Mouse (Mus musculus) CH12.LX (cell line): ENCODE measurements around the gene Npat. TPM values are rescaled to one million over a fixed set of nuclear protein-coding genes. Genes with fewer than 3 reads are reported as not detected.

ENCODE experiments used
- DNase-seq: peaks from one replicate; pipeline ENCODE4 v3.0.0-alpha.2; 2013; ENCODE audit errors: extremely low read depth
- H3K27ac ChIP-seq: 2 replicates; pipeline ENCODE4 v1.5.1; 2012; ENCODE audit warnings: low read depth, mild to moderate bottlenecking, control low read depth, moderate library complexity; ENCODE audit not compliant: insufficient read depth
- H3K27me3 ChIP-seq: replicated peaks from 2 replicates; pipeline ENCODE3; 2012; ENCODE audit warnings: inconsistent platforms
- H3K36me3 ChIP-seq, 2 experiments: replicated peaks in 1 of 2; 2 replicates each; pipeline versions ENCODE3 to v1.6.1; 2012; ENCODE audit warnings: inconsistent platforms in 1 of 2, low read length in 1 of 2, mild to moderate bottlenecking in 1 of 2, mixed read lengths in 1 of 2, moderate library complexity in 1 of 2; ENCODE audit not compliant: control insufficient read depth in 1 of 2, insufficient read depth in 1 of 2
- H3K4me1 ChIP-seq, 2 experiments: 2 replicates each; pipeline ENCODE4 v1.6.1; 2012; ENCODE audit warnings: inconsistent platforms in 1 of 2, moderate library complexity in 1 of 2; ENCODE audit not compliant: insufficient read depth in 2 of 2, control insufficient read depth in 1 of 2
- H3K4me2 ChIP-seq: 2 replicates; pipeline ENCODE4 v1.6.1; 2012; ENCODE audit warnings: low read depth, mild to moderate bottlenecking, control low read depth; ENCODE audit not compliant: poor library complexity, insufficient read depth, severe bottlenecking
- H3K4me3 ChIP-seq, 3 experiments: fragments of 150-350 bp in 1 of 3; sonication (generic) in 1 of 3; replicated peaks in 1 of 3; 2 replicates each; pipeline versions ENCODE3 to v1.5.1; 2011 to 2012; ENCODE audit warnings: low read depth in 2 of 3, low read length in 2 of 3, mild to moderate bottlenecking in 2 of 3, moderate library complexity in 2 of 3, control low read depth in 1 of 3, improper control_type of control experiment in 1 of 3, inconsistent platforms in 1 of 3, mixed read lengths in 1 of 3; ENCODE audit not compliant: poor library complexity in 1 of 3
- H3K79me2 ChIP-seq: replicated peaks from 2 replicates; pipeline ENCODE4 v1.6.1; 2012; ENCODE audit warnings: mild to moderate bottlenecking, moderate library complexity; ENCODE audit not compliant: control insufficient read depth, poor library complexity, insufficient read depth, severe bottlenecking; ENCODE audit errors: extremely low read depth
- H3K9ac ChIP-seq: 2 replicates; pipeline ENCODE4 v1.6.1; 2012; ENCODE audit warnings: low read depth, mild to moderate bottlenecking, control low read depth, moderate library complexity; ENCODE audit not compliant: insufficient read depth
- H3K9me3 ChIP-seq: replicated peaks from 2 replicates; pipeline ENCODE3; 2012; ENCODE audit warnings: low read length, inconsistent platforms, mixed read lengths
- BHLHE40 ChIP-seq: IDR thresholded peaks from 2 replicates; pipeline ENCODE4 v1.6.1; 2011; ENCODE audit warnings: mild to moderate bottlenecking, low read depth, low read length, improper control_type of control experiment
- CHD1 ChIP-seq: IDR thresholded peaks from 2 replicates; pipeline ENCODE4 v1.6.1; 2012; ENCODE audit warnings: low read depth, low read length, improper control_type of control experiment, inconsistent platforms
- CHD2 ChIP-seq: IDR thresholded peaks from 2 replicates; pipeline ENCODE4 v1.6.1; 2011; ENCODE audit warnings: low read length, improper control_type of control experiment
- CTCF ChIP-seq, 2 experiments: IDR thresholded peaks in 1 of 2; conservative IDR thresholded peaks in 1 of 2; 2 replicates each; pipeline ENCODE4 v1.5.1; 2011 to 2012; ENCODE audit warnings: low read depth in 2 of 2, low read length in 2 of 2, improper control_type of control experiment in 1 of 2, inconsistent platforms in 1 of 2, mild to moderate bottlenecking in 1 of 2, moderate library complexity in 1 of 2
- E2F4 ChIP-seq: IDR thresholded peaks from 2 replicates; pipeline ENCODE4 v1.6.1; 2011; ENCODE audit warnings: low read depth, low read length, improper control_type of control experiment; ENCODE audit not compliant: insufficient replicate concordance
- ELF1 ChIP-seq: IDR thresholded peaks from 2 replicates; pipeline ENCODE4 v1.6.1; 2014; ENCODE audit warnings: low read depth, mild to moderate bottlenecking, inconsistent platforms, low read length, improper control_type of control experiment
- EP300 ChIP-seq: IDR thresholded peaks from 2 replicates; pipeline ENCODE4 v1.6.1; 2011; ENCODE audit warnings: low read length, improper control_type of control experiment
- ETS1 ChIP-seq: conservative IDR thresholded peaks from 2 replicates; pipeline ENCODE4 v1.6.1; 2012; ENCODE audit warnings: low read depth, mild to moderate bottlenecking, inconsistent platforms, low read length, improper control_type of control experiment, moderate library complexity
- GABPA ChIP-seq: IDR thresholded peaks from 2 replicates; pipeline ENCODE4 v1.6.1; 2012; ENCODE audit warnings: low read depth, low read length, improper control_type of control experiment, inconsistent platforms; ENCODE audit not compliant: insufficient replicate concordance
- HCFC1 ChIP-seq: IDR thresholded peaks from 2 replicates; pipeline ENCODE4 v1.6.1; 2012; ENCODE audit warnings: low read depth, mild to moderate bottlenecking, inconsistent platforms, low read length, improper control_type of control experiment
- IRF4 ChIP-seq: IDR thresholded peaks from 2 replicates; pipeline ENCODE4 v1.6.1; 2014; ENCODE audit warnings: low read depth, mild to moderate bottlenecking, inconsistent platforms, low read length, improper control_type of control experiment
- JUN ChIP-seq: IDR thresholded peaks from 2 replicates; pipeline ENCODE4 v1.6.1; 2011; ENCODE audit warnings: low read depth, mild to moderate bottlenecking, low read length, improper control_type of control experiment, moderate library complexity; ENCODE audit not compliant: insufficient read depth
- JUND ChIP-seq: conservative IDR thresholded peaks from 2 replicates; pipeline ENCODE4 v1.6.1; 2011; ENCODE audit warnings: low read depth, low read length, improper control_type of control experiment
- KAT2A ChIP-seq: IDR thresholded peaks from 2 replicates; pipeline ENCODE4 v1.6.1; 2012; ENCODE audit warnings: low read length, improper control_type of control experiment, inconsistent platforms; ENCODE audit not compliant: insufficient replicate concordance
- MAFK ChIP-seq: IDR thresholded peaks from 2 replicates; pipeline ENCODE4 v1.6.1; 2011; ENCODE audit warnings: low read length, improper control_type of control experiment; ENCODE audit not compliant: insufficient replicate concordance
- MAX ChIP-seq: IDR thresholded peaks from 2 replicates; pipeline ENCODE4 v1.6.1; 2011; ENCODE audit warnings: low read length, improper control_type of control experiment
- MAZ ChIP-seq: IDR thresholded peaks from 2 replicates; pipeline ENCODE4 v1.6.1; 2012; ENCODE audit warnings: low read depth, mild to moderate bottlenecking, inconsistent platforms, low read length, improper control_type of control experiment, moderate library complexity
- MEF2A ChIP-seq: IDR thresholded peaks from 2 replicates; pipeline ENCODE4 v1.6.1; 2014; ENCODE audit warnings: low read depth, mild to moderate bottlenecking, inconsistent platforms, low read length, improper control_type of control experiment, borderline replicate concordance
- MXI1 ChIP-seq: IDR thresholded peaks from 2 replicates; pipeline ENCODE4 v1.6.1; 2011; ENCODE audit warnings: mild to moderate bottlenecking, low read depth, low read length, improper control_type of control experiment
- MYC ChIP-seq: IDR thresholded peaks from 2 replicates; pipeline ENCODE4 v1.6.1; 2011; ENCODE audit warnings: low read depth, mild to moderate bottlenecking, improper control_type of control experiment, low read length
- NELFE ChIP-seq: IDR thresholded peaks from 2 replicates; pipeline ENCODE4 v1.6.1; 2011; ENCODE audit warnings: low read depth, low read length, improper control_type of control experiment
- NRF1 ChIP-seq: IDR thresholded peaks from 2 replicates; pipeline ENCODE4 v1.6.1; 2014; ENCODE audit warnings: low read depth, mild to moderate bottlenecking, inconsistent platforms, low read length, improper control_type of control experiment, moderate library complexity
- PAX5 ChIP-seq: IDR thresholded peaks from 2 replicates; pipeline ENCODE4 v1.6.1; 2012; ENCODE audit warnings: low read length, inconsistent platforms, mixed read lengths
- POLR2A ChIP-seq: IDR thresholded peaks from 2 replicates; pipeline ENCODE4 v1.6.1; 2011; ENCODE audit warnings: low read depth, mild to moderate bottlenecking, improper control_type of control experiment, low read length
- POLR2AphosphoS2 ChIP-seq: IDR thresholded peaks from 2 replicates; pipeline ENCODE4 v1.6.1; 2011; ENCODE audit warnings: low read depth, low read length, improper control_type of control experiment
- RAD21 ChIP-seq: IDR thresholded peaks from 2 replicates; pipeline ENCODE4 v1.6.1; 2011; ENCODE audit warnings: low read depth, mild to moderate bottlenecking, low read length, improper control_type of control experiment, moderate library complexity
- RCOR1 ChIP-seq: conservative IDR thresholded peaks from 2 replicates; pipeline ENCODE4 v1.6.1; 2012; ENCODE audit warnings: low read depth, mild to moderate bottlenecking, inconsistent platforms, low read length, improper control_type of control experiment
- SIN3A ChIP-seq: IDR thresholded peaks from 2 replicates; pipeline ENCODE4 v1.6.1; 2012; ENCODE audit warnings: low read length, improper control_type of control experiment, inconsistent platforms
- SMC3 ChIP-seq: IDR thresholded peaks from 2 replicates; pipeline ENCODE4 v1.6.1; 2011; ENCODE audit warnings: low read depth, low read length, improper control_type of control experiment
- TBP ChIP-seq: conservative IDR thresholded peaks from 2 replicates; pipeline ENCODE4 v1.6.1; 2011; ENCODE audit warnings: low read depth, low read length, improper control_type of control experiment
- TCF12 ChIP-seq: IDR thresholded peaks from 2 replicates; pipeline ENCODE4 v1.6.1; 2014; ENCODE audit warnings: low read depth, mild to moderate bottlenecking, inconsistent platforms, low read length, improper control_type of control experiment
- UBTF ChIP-seq: IDR thresholded peaks from 2 replicates; pipeline ENCODE4 v1.6.1; 2012; ENCODE audit warnings: low read depth, mild to moderate bottlenecking, inconsistent platforms, low read length, improper control_type of control experiment, moderate library complexity
- USF1 ChIP-seq: IDR thresholded peaks from 2 replicates; pipeline ENCODE4 v1.6.1; 2014; ENCODE audit warnings: low read depth, mild to moderate bottlenecking, inconsistent platforms, low read length, improper control_type of control experiment
- USF2 ChIP-seq: conservative IDR thresholded peaks from 2 replicates; pipeline ENCODE4 v1.6.1; 2011; ENCODE audit warnings: low read depth, low read length, improper control_type of control experiment
- ZC3H11A ChIP-seq: IDR thresholded peaks from 2 replicates; pipeline ENCODE4 v1.6.1; 2012; ENCODE audit warnings: low read depth, mild to moderate bottlenecking, inconsistent platforms, low read length, improper control_type of control experiment
- ZKSCAN1 ChIP-seq: IDR thresholded peaks from 2 replicates; pipeline ENCODE4 v1.6.1; 2012; ENCODE audit warnings: low read depth, inconsistent platforms, low read length, improper control_type of control experiment, borderline replicate concordance
- ZMIZ1 ChIP-seq: IDR thresholded peaks from 2 replicates; pipeline ENCODE4 v1.6.1; 2012; ENCODE audit warnings: low read depth, mild to moderate bottlenecking, inconsistent platforms, low read length, improper control_type of control experiment
- ZNF384 ChIP-seq: IDR thresholded peaks from 2 replicates; pipeline ENCODE4 v1.6.1; 2012; ENCODE audit warnings: low read depth, low read length, improper control_type of control experiment, inconsistent platforms
- dilution Hi-C: fragments of 300-500 bp; cut with MboI; formaldehyde crosslinking; loops from 2 replicates; pipeline ENCODE4 v1.14.3; 2020; ENCODE audit warnings: low sequenced_read_pairs; ENCODE audit not compliant: extremely low pct_unique_long_range_greater_than_20kb, extremely low pct_ligation_motif_present
- in situ Hi-C: fragments of 300-500 bp; cut with MboI; formaldehyde crosslinking; loops from 3 replicates; pipeline ENCODE4 v1.14.3; 2019; ENCODE audit warnings: low sequenced_read_pairs, low pct_ligation_motif_present, low pct_unique_long_range_greater_than_20kb, mixed read lengths
- polyA plus RNA-seq: library from polyadenylated mRNA; unstranded; fragments of >175 nt; gene quantifications from 2 replicates; pipeline ENCODE4 v1.2.1, GENCODE M21; 2012; ENCODE audit warnings: low read depth; ENCODE audit not compliant: insufficient read length
- total RNA-seq, 2 experiments: library from RNA; depleted of rRNA; stranded (reverse); fragments of 300-350 nt in 1 of 2; fragments of >200 nt in 1 of 2; gene quantifications; 2 replicates each; pipeline ENCODE4 v1.2.3; 2012 to 2014

The Npat gene
- total and polyA plus RNA-seq, 3 experiments, result 12.6 to 21.5 (median 21.2) TPM

DNA sequence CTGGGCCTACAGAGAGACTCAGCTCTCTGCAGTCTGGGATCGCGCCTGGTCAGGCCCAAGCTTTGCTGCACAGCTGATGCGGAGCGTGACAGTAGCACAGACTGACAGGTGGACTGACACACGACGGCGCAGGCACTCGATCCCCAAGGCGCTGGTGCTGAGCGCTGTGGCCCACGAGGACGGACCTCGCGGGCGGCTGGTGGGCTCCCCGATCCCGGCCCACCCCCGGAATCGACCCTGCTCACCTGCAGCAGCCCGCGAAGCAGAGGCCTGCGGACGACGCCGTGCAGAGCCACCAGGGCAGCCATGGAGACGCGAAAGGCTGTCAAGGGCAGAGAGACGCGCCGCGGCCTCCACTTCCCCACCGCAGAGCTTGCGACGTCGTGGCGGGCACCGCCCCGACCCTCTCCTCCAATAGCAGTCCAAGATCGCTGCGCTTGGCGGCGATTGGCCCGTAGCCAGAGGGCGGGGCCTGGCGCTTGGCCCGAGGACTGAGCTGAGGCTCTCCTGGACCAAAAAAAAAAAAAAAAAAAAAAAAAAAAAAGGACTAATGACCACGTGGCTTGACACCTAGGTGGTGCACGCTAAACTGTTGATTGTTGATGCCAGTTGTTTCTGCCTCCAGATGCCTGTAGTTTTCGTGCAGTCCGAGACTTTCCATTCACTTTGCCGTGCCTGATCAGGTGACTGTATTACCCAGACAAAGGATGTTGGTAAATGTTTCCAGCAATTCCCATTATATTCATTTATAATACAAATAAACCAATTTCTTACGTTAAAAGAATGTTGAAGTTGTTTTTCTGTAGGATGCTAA, 73.3 kb downstream of the Npat start, which contains the start of gene Acat1:
Acat1 (minus strand) TSS at position 415 of the 814 bp plus-strand sequence.
- H3K4me2 ChIP-seq, result peak within 1 kb of the TSS; percentile 57
- peaks cover 0 to 13% of the 10 kb centered on the region in 2 experiments; a peak in 2 of 4 replicates for H3K4me1 ChIP-seq
- H3K4me3 ChIP-seq, result peak within 1 kb of the TSS; percentile 67 to 83 (median 73)
- H3K9me3 ChIP-seq, result no peaks in the 10 kb centered on the region
- dilution Hi-C loops (no loop called here), in situ Hi-C loops (no loop called here)
- H3K36me3 ChIP-seq, result peaks cover 3 to 20% of the 10 kb centered on the region in 2 experiments
- H3K27ac ChIP-seq, result peak within 1 kb of the TSS; percentile 30
- peak within 1 kb of the TSS; percentile 85 for H3K9ac ChIP-seq
- no peaks in the 10 kb centered on the region for H3K27me3 ChIP-seq
- H3K79me2 ChIP-seq, result peaks cover 4% of the 10 kb centered on the region; the same call in 1 of the 2 replicates
- DNase-seq, result peak; percentile 85
- TF ChIP-seq MAX (peak; percentile 99), SIN3A (peak; percentile 89), MAZ (no peak), GABPA (no peak), CHD1 (no peak), ZC3H11A (no peak), TCF12 (peak; percentile 51; the same call in 1 of the 2 replicates), USF1 (peak; percentile 65; the same call in 1 of the 2 replicates), IRF4 (no peak), ZMIZ1 (peak; percentile 78; the same call in 1 of the 2 replicates), POLR2A (peak; percentile 82), KAT2A (no peak), BHLHE40 (peak; percentile 52), MEF2A (no peak), ELF1 (peak; percentile 59), UBTF (no peak), JUN (no peak), E2F4 (no peak), RAD21 (no peak), JUND (no peak), NRF1 (peak; percentile 33; the same call in 1 of the 2 replicates), EP300 (no peak), PAX5 (no peak), USF2 (peak; percentile 64), ZKSCAN1 (no peak), SMC3 (no peak), MXI1 (peak; percentile 91), MYC (peak; percentile 76; the same call in 1 of the 2 replicates), RCOR1 (no peak), POLR2AphosphoS2 (peak; percentile 74), HCFC1 (no peak; the same call in 1 of the 2 replicates), NELFE (peak; percentile 82), CTCF (conservative IDR thresholded peaks at IDR 0.05 in 1 of 2, IDR thresholded peaks at IDR 0.05 in 1 of 2; ENCODE audit: low read depth in 2 of 2, low read length in 2 of 2) (no peak), ETS1 (peak; percentile 3; the same call in 1 of the 2 replicates), ZNF384 (peak; percentile 99), MAFK (no peak), TBP (no peak), CHD2 (no peak)
